Mouse (Mus musculus) ES-E14 (cell line): ENCODE measurements around the gene Flnb.

ENCODE experiments used
- CHD2 ChIP-seq: IDR thresholded peaks from 2 replicates; pipeline ENCODE4 v1.6.1; 2014; ENCODE audit warnings: mild to moderate bottlenecking, low read depth, low read length, inconsistent platforms
- MAFK ChIP-seq: IDR thresholded peaks from 2 replicates; pipeline ENCODE4 v1.6.1; 2014; ENCODE audit warnings: mild to moderate bottlenecking, low read depth, low read length, inconsistent platforms; ENCODE audit not compliant: insufficient read depth
- ZNF384 ChIP-seq: IDR thresholded peaks from 2 replicates; pipeline ENCODE4 v1.6.1; 2012; ENCODE audit warnings: low read depth, low read length, inconsistent platforms

DNA sequence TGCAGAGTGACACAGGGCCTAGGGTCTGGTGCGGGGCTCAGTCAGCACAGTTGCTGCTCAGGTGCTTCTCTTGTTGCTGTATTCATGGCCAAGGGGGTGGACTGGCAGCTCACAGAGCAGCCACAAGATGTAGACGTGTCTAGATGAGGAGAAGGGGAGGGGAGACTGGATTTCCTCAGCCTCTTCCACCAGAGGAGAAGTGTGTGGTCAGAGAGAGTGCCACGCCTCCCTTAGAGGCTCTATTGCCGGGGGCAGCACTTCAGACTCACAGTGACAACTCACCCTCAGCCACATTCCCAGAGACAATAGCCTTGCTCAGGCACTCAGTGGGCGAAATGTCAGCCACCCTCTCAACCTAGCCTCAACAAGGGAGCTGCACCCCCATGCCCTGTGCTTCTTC lies 127.5 kb downstream of the Flnb start:
- TF ChIP-seq CHD2, result no peak
- no peak for TF ChIP-seq MAFK
- no peak for TF ChIP-seq ZNF384
